Mouse (Mus musculus): ENCODE data around the gene Prc1. TPM values are rescaled to one million over a fixed set of nuclear protein-coding genes. Genes with fewer than 3 reads are reported as not detected.

Gene Prc1
- polyA plus RNA-seq, 1 experiment from 2014 or later, result 123 TPM

DNA sequence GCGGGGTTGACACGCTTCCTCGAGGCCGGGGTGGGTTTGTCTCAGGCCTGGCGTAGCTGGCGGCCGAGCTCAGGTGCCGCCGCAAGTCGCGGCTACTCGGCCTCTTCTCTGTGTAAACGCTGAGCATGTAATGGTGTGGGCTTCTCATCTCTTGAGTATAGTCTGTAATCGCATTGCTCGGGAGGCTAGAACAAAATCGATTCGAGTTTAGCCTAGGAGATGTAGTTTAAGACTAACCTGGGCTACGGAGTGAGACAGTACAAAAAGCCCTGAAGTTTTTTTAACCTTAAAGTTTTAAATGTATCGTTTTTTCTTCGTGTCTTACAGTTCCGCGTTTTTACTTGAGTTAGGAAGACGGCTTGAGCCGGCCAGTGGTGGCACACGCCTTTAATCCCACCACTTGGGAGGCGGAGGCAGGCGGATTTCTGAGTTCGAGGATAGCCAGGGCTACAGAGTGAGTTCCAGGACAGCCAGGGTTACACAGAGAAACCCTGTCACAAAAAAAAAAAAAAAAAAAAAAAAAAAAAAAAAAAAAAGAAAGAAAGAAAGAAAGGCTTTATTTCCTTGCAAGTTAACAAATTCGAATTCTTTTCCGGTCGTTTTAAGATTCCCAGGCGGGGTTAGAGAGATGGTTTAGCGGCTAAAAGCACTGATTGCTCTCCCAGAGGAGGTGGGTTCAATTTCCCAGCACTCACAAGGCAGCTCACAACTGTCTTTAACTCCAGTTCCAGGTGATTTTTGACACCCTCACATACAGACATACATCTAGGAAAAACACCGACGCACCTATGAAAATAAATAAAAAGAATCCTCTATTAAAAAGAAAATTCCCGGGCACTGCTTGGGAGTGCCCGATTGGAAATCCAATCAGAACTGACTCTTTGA, 756 bp downstream of the Prc1 start:
- Histone ChIP-seq H3K4me2 (replicated peaks) (peak overlapping the region; percentile 74), H3K9me3 (no peaks in the 10 kb centered on the region), H3K4me3 (peak overlapping the region; percentile 85), H3K27ac (peak overlapping the region; percentile 82), H3K27me3 (no peaks in the 10 kb centered on the region), H3K36me3 (peaks cover 33% of the 10 kb centered on the region), H3K9ac (peak overlapping the region; percentile 85), H3K4me1 (peaks cover 25% of the 10 kb centered on the region)
- WGBS, result 7% methylated on average over 37 of the region's 37 CpGs
- ATAC-seq (ENCODE audit: low FRiP score, low read depth), result no peak; the same call in 1 of the 2 replicates

DNA sequence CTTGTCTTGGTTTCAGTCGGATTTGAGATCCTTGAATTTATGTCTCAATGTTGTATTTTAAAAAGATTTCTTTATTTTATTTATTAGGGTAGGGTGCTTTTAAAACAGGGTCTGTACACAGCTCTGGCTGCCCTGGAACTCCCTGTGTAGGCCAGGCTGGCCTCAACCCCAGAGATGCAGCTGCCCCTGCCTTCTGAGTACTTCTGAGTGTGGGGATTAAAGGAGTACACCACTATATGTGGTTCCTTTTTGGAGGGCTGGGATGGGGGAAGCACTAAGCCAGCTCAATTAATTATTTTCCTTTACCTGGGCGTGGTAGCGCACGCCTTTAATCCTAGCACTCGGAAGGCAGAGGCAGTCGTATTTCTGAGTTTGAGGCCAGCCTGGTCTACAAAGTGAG, 2.2 kb downstream of the Prc1 start:
- Histone ChIP-seq H3K27me3 (no peaks in the 10 kb centered on the region), H3K36me3 (peaks cover 33% of the 10 kb centered on the region), H3K27ac (no peak overlapping the region), H3K4me1 (peaks cover 25% of the 10 kb centered on the region), H3K9ac (no peak overlapping the region), H3K9me3 (no peaks in the 10 kb centered on the region), H3K4me3 (peak overlapping the region; percentile 85; the same call in 1 of the 2 replicates), H3K4me2 (replicated peaks) (peak overlapping the region; percentile 74)
- 92% methylated on average over 6 of the region's 6 CpGs for WGBS
- no peak for ATAC-seq (ENCODE audit: low FRiP score, low read depth)

DNA sequence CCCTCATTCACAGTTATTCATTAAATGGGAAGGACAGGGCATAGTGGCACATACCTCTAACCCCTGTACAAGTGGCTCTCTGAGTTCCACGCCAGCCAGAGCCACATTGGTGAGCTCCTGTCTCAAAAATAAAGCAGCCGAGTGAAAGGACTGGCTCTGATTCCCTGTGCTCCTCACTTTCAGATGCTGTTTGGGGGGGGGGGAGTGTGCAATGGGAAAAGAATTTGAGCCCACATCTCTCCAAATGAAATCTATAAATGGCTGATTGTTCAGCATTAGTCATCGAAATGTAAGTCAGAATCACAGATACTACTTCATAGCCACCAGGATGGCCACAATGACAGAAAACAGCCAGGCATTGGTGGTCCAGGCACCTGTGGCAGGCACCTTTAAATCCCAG, 2.8 kb downstream of the Prc1 start:
- H3K36me3 ChIP-seq, result peaks cover 33% of the 10 kb centered on the region
- no peak overlapping the region for H3K4me3 ChIP-seq
- no peak overlapping the region for H3K9ac ChIP-seq
- 90% methylated on average over 3 of the region's 3 CpGs for WGBS
- H3K4me2 ChIP-seq (replicated peaks), result no peak overlapping the region
- H3K27me3 ChIP-seq, result no peaks in the 10 kb centered on the region
- no peak for ATAC-seq (ENCODE audit: low FRiP score, low read depth)
- no peaks in the 10 kb centered on the region for H3K9me3 ChIP-seq
- H3K27ac ChIP-seq, result no peak overlapping the region
- H3K4me1 ChIP-seq, result peaks cover 25% of the 10 kb centered on the region

DNA sequence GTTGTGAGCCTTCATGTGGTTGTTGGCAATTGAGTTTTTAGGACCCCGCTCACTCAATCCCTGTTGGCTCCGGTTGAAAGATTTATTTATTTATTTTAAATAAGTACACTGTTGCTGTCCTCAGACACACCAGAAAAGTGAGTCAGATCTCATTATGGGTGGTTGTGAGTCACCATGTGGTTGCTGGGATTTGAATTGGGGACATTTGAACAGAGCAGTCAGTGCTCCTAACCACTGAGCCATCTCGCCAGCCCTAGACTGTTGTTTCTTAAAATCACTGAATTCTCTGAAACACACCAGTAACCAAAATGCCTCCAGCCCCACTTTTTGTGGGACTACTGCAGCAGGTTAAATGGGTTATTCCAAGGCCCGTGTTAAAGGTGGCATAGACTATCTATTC, 4.5 kb downstream of the Prc1 start:
- 94% methylated on average over 4 of the region's 4 CpGs for WGBS
- Histone ChIP-seq H3K4me1 (peaks cover 25% of the 10 kb centered on the region), H3K27me3 (no peaks in the 10 kb centered on the region), H3K4me2 (replicated peaks) (no peak overlapping the region), H3K27ac (no peak overlapping the region), H3K9ac (no peak overlapping the region), H3K9me3 (no peaks in the 10 kb centered on the region), H3K4me3 (no peak overlapping the region), H3K36me3 (peaks cover 43% of the 10 kb centered on the region)
- no peak for ATAC-seq (ENCODE audit: low FRiP score, low read depth)

DNA sequence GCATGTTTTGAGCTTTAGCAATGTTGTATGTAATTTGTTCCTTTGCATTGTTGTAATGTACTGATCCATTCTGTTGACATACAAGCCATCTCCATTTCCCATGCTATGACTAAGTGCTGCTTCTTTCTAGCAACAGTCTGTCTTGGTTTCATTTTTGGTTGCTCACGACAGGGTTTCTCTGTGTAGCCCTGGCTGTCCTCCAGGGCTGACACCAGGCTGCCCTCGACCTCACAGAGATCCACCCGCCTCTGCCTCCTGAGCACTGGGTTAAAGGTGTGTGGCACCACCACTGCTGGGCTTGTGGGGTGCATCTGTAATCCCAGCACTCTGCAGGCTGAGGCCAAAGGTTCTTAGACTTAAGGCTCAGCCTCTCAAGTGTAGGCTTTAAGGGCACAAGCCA, 5.3 kb downstream of the Prc1 start:
- H3K27ac ChIP-seq, result no peak overlapping the region
- H3K4me1 ChIP-seq, result peaks cover 25% of the 10 kb centered on the region
- peaks cover 51% of the 10 kb centered on the region for H3K36me3 ChIP-seq
- H3K9me3 ChIP-seq, result no peaks in the 10 kb centered on the region
- no peak for ATAC-seq (ENCODE audit: low FRiP score, low read depth)
- no peaks in the 10 kb centered on the region for H3K27me3 ChIP-seq
- no peak overlapping the region for H3K9ac ChIP-seq
- no peak overlapping the region for H3K4me3 ChIP-seq
- 88% methylated on average over 3 of the region's 3 CpGs for WGBS
- H3K4me2 ChIP-seq (replicated peaks), result no peak overlapping the region

DNA sequence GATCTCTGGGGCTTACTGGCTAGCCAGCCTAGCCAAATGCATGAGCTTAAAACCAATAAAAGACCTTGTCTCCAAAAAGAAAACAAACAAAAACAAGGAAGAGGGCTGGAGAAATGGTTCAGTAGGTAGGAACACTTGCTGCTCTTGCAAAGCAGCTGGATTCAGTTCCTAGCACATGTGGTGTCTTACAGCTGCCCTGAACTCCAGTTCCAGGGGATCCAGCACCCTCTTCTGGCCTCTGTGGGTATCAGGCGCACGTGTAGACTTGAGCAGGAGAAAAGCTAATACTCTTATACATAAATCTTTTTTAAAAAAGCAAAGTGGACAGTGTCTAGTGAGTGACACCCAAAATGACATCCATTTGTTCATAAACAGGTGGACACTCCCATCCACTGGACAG, 7.3 kb downstream of the Prc1 start:
- H3K27ac ChIP-seq, result no peak overlapping the region
- no peak overlapping the region for H3K4me3 ChIP-seq
- WGBS, result 89% methylated on average over 2 of the region's 2 CpGs
- H3K4me1 ChIP-seq, result peaks cover 12% of the 10 kb centered on the region
- no peak overlapping the region for H3K4me2 ChIP-seq (replicated peaks)
- H3K9ac ChIP-seq, result no peak overlapping the region
- H3K9me3 ChIP-seq, result no peaks in the 10 kb centered on the region
- ATAC-seq (ENCODE audit: low FRiP score, low read depth), result no peak
- peaks cover 69% of the 10 kb centered on the region for H3K36me3 ChIP-seq
- no peaks in the 10 kb centered on the region for H3K27me3 ChIP-seq

DNA sequence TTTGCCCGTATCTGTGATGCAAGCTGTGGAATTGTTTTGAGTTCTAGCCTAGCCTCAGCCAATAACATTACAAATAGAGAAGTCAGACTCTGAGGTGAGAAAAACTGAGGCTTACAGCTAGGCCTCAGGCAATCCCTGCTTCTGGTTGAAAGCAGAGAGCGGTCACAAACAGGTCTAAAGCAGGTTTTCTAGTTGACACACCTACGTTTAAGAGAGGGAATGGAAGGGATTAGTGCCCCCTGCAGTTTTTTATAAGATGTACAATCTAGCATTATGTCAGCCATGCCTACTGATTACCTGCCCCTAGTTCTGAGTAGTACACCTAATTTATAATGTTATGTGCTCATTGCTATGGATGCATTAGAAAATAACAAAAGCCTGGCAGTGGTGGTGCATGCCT, 13.5 kb downstream of the Prc1 start:
- Histone ChIP-seq H3K4me3 (no peak overlapping the region), H3K27me3 (no peaks in the 10 kb centered on the region), H3K4me1 (no peaks in the 10 kb centered on the region), H3K9me3 (no peaks in the 10 kb centered on the region), H3K27ac (no peak overlapping the region), H3K4me2 (replicated peaks) (no peak overlapping the region), H3K9ac (no peak overlapping the region), H3K36me3 (peaks cover 93% of the 10 kb centered on the region)
- ATAC-seq (ENCODE audit: low FRiP score, low read depth), result no peak
- 85% methylated on average over 3 of the region's 3 CpGs for WGBS

DNA sequence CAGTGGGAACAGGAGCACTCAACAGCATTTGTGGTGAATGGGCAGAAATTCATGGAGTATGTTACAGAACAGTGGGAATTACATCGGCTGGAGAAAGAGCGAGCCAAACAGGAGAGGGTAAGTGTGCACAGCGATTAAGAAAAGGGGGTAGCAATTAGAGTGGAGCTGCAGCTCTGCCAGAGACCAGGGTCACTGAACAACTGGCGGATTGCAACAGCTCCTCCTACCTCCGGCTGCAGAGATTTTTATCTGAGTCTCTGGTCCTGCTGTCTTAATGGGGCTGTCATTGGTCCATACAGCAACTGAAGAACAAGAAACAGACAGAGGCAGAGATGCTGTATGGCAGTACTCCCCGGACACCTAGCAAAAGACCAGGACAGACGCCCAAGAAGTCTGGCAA, 16.5 kb downstream of the Prc1 start:
- no peak for ATAC-seq (ENCODE audit: low FRiP score, low read depth)
- Histone ChIP-seq H3K36me3 (peaks cover 95% of the 10 kb centered on the region), H3K4me3 (no peak overlapping the region), H3K27ac (no peak overlapping the region), H3K27me3 (no peaks in the 10 kb centered on the region), H3K4me1 (no peaks in the 10 kb centered on the region), H3K4me2 (replicated peaks) (no peak overlapping the region), H3K9ac (no peak overlapping the region), H3K9me3 (no peaks in the 10 kb centered on the region)
- WGBS, result 78% methylated on average over 7 of the region's 7 CpGs

DNA sequence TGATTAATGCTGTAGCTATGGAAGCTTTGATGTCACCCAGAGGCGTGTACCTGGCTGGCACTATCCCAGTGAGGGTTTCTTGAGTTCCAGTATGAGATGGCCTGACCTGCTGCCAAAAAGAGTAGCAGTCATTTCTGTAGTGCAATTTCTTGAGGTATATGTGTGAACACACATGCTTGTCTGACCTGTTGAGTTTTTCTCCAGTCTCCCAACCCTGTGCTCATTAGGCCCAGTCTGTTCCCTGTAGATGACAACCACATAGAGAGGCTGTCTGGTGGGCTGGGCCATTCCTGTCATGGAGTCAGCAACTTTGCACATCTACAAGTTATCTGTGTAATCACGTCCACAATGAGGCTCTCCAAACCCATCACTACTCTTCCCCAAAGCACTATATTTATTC, 21.5 kb downstream of the Prc1 start:
- no peaks in the 10 kb centered on the region for H3K27me3 ChIP-seq
- H3K36me3 ChIP-seq, result peaks cover 92% of the 10 kb centered on the region
- no peaks in the 10 kb centered on the region for H3K4me1 ChIP-seq
- H3K4me2 ChIP-seq (replicated peaks), result no peak overlapping the region
- 81% methylated on average over 2 of the region's 2 CpGs for WGBS
- H3K9me3 ChIP-seq, result no peaks in the 10 kb centered on the region
- no peak overlapping the region for H3K27ac ChIP-seq
- no peak overlapping the region for H3K4me3 ChIP-seq
- H3K9ac ChIP-seq, result no peak overlapping the region
- no peak for ATAC-seq (ENCODE audit: low FRiP score, low read depth)

DNA sequence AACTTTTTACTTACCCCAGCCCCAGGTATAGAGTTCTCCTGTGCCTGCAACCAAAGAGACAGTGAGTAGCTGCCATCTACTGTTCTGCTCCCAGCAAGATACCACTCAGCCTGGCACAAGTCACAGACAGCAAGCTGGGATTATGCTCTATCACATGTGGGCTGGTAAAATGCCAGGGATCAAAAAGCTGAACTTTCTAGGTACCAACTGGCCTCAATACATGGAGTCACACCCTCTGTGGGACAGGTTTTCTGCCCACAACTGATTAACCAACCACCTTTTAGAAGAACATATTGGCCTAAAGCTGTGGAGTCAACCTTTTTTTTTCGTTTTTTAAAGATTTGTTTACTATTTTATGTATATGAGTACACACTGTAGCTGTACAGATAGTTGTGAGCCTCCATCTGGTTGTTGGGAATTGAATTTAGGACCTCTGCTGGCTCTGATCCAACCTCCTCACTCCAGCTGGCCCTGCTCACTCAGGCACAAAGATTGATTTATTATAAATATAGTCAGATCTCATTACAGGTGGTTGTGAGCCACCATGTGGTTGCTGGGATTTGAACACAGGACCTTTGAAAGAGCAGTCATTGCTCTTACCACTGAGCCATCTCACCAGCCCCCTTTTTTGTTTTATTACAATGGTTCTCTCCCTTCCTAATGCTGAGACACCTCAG, 23.3 kb downstream of the Prc1 start:
- no peaks in the 10 kb centered on the region for H3K27me3 ChIP-seq
- no peak overlapping the region for H3K4me2 ChIP-seq (replicated peaks)
- WGBS, result 71% methylated on average over 1 of the region's 1 CpGs
- no peak overlapping the region for H3K9ac ChIP-seq
- no peak for ATAC-seq (ENCODE audit: low FRiP score, low read depth)
- H3K27ac ChIP-seq, result no peak overlapping the region
- H3K4me1 ChIP-seq, result no peaks in the 10 kb centered on the region
- H3K9me3 ChIP-seq, result no peaks in the 10 kb centered on the region
- peaks cover 78% of the 10 kb centered on the region for H3K36me3 ChIP-seq
- no peak overlapping the region for H3K4me3 ChIP-seq

DNA sequence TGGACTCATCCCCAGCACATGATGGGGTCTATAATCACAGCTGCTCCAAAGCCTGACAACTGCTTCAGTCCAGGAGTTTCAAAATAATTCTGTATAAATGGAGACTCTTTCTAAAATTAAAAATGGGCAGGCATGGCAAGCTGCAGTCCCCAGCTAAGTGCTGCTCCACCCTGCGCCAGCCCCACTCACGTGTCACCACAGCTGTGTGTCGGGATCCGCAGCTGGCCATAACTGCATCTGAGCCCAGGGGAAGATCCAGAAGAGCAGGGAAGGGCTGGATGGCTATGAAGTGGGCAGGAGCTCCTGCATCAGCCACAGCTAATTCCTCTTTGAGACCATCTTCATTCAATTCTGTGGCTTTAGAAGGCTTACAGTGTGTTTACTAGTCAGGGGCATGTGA, 24.4 kb downstream of the Prc1 start:
- ATAC-seq (ENCODE audit: low FRiP score, low read depth), result no peak

DNA sequence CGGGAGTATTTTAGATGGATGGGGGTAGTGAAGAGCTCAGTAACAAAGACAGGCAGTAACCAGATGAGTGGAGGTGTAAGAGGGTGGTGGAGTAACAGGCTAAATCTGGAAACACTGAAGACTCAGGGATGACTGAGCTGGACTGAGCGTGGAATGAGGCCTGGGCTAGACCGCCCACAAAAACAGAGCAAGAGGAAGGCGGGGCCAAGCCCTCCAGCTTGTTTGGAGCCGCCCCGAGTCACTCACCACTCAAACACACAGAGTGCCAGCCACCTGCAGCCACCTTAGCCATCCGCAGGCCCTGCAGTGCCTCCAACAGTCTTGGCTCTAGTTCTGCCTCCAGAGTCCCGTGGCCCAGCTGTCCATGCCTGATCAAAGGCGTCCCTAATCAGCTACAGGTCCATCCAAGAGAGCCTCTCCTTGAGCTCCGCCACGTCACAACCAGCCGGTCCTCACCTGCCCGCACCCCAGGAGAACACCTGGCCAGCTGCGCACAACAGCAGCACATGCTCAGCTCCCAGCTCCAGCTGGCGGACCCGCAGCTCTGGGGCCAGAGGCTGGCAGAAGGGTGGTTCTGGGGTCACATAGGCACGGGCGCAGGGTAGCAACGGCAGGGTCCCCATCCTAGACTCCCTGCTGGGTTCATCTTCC, 25.7 kb downstream of the Prc1 start:
- Histone ChIP-seq H3K4me3 (no peak overlapping the region), H3K9me3 (no peaks in the 10 kb centered on the region), H3K9ac (no peak overlapping the region), H3K27me3 (no peaks in the 10 kb centered on the region), H3K27ac (no peak overlapping the region), H3K4me2 (replicated peaks) (no peak overlapping the region), H3K4me1 (peaks cover 10% of the 10 kb centered on the region), H3K36me3 (peaks cover 55% of the 10 kb centered on the region)
- 76% methylated on average over 19 of the region's 19 CpGs for WGBS
- ATAC-seq (ENCODE audit: low FRiP score, low read depth), result no peak

More for the DNA sequence above, 24.4 kb downstream of the Prc1 start:
- Histone ChIP-seq H3K9me3 (no peaks in the 10 kb centered on the region), H3K27ac (no peak overlapping the region), H3K36me3 (peaks cover 67% of the 10 kb centered on the region), H3K4me3 (no peak overlapping the region), H3K4me1 (peaks cover 10% of the 10 kb centered on the region), H3K9ac (no peak overlapping the region), H3K27me3 (no peaks in the 10 kb centered on the region), H3K4me2 (replicated peaks) (no peak overlapping the region)
- 87% methylated on average over 4 of the region's 4 CpGs for WGBS

Measured in limb, embryonic 13.5 days (tissue).